Mouse (Mus musculus) limb, embryonic 15.5 days (tissue): ENCODE data around the gene Sco1. TPM values are rescaled to one million over a fixed set of nuclear protein-coding genes. Genes with fewer than 3 reads are reported as not detected.
A peak's percentile ranks its signal among the peaks of the same experiment; 100 is the strongest.
"Not testable (repeated sequence)": the region's sequence is repeated elsewhere in the genome, so short reads cannot be mapped to it uniquely, and the experiment has no call there.

Experiments used
- ATAC-seq: fragments of 200-750 bp; cut with Nextera tagmentation; 2 replicates; pipeline ENCODE4 v1.8.0; 2017; ENCODE audit warnings: low read depth, moderate TSS enrichment; ENCODE audit not compliant: insufficient number of reproducible peaks, low FRiP score, low TSS enrichment
- H3K27ac ChIP-seq: fragments of 300-500 bp; sonication (generic); 2 replicates; pipeline ENCODE4 v1.5.1; 2015; ENCODE audit warnings: moderate library complexity, mild to moderate bottlenecking, inconsistent platforms
- H3K27me3 ChIP-seq: fragments of 300-500 bp; sonication (generic); 2 replicates; pipeline ENCODE4 v1.6.1; 2015; ENCODE audit warnings: inconsistent platforms
- H3K36me3 ChIP-seq: fragments of 300-500 bp; sonication (generic); 2 replicates; pipeline ENCODE4 v1.6.1; 2015; ENCODE audit warnings: inconsistent platforms
- H3K4me1 ChIP-seq: fragments of 300-500 bp; sonication (generic); 2 replicates; pipeline ENCODE4 v1.6.1; 2015; ENCODE audit warnings: inconsistent platforms
- H3K4me2 ChIP-seq: fragments of 300-500 bp; sonication (generic); 2 replicates; pipeline ENCODE4 v1.6.1; 2015; ENCODE audit warnings: mild to moderate bottlenecking, inconsistent platforms
- H3K4me3 ChIP-seq: fragments of 300-500 bp; sonication (generic); 2 replicates; pipeline ENCODE4 v1.5.1; 2015; ENCODE audit warnings: mild to moderate bottlenecking, inconsistent platforms
- H3K9ac ChIP-seq: fragments of 300-500 bp; sonication (generic); 2 replicates; pipeline ENCODE4 v1.6.1; 2015; ENCODE audit warnings: inconsistent platforms
- H3K9me3 ChIP-seq: fragments of 300-500 bp; sonication (generic); 2 replicates; pipeline ENCODE4 v1.6.1; 2016; ENCODE audit warnings: inconsistent platforms
- WGBS: fragments of 180-500 bp; shearing (Covaris S2); methylation state at CpG from one replicate; pipeline ENCODE4 v1.1.7; 2015; 5-methylcytosine and 5-hydroxymethylcytosine counted together
- polyA plus RNA-seq: library from polyadenylated mRNA; unstranded; fragments of >200 nt; fragmentation: Nextera tagmentation; extraction: Ambion mirVana; gene quantifications from 2 replicates; pipeline ENCODE4 v1.2.1, GENCODE M21; 2015

Sco1 gene
- polyA plus RNA-seq, 1 experiment from 2014 or later, result 16.4 TPM

DNA sequence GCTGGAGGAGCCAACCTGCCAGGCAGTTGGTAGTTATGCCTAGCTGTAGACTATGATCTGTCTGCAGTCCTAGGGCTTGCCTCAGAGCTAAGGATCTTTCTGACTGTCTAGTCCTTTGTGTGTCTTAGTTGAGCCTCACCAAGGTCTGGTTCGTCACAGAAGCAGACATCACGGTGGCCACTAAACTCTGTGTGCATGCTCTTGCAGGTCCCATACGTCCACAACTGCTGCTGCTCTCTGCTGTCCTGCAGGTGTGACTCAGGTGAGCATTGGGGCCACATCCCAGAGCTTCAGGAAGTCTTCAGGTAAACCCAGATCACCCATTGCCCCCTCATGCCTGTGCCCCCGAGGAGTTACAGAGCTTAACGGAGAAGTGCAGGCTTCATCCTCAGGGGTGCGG, 26.4 kb downstream of the Sco1 start:
- 84% methylated on average over 6 of the region's 6 CpGs for WGBS

GRCm38 (mm10) chr11:67079740-67080139, 27.3 kb downstream of the Sco1 start:
- Histone ChIP-seq H3K27ac (no peak overlapping the region), H3K36me3 (no peaks in the 10 kb centered on the region), H3K4me2 (no peak overlapping the region), H3K9me3 (no peaks in the 10 kb centered on the region), H3K27me3 (peaks cover 17% of the 10 kb centered on the region), H3K4me3 (0 out of 2 replicates have a peak overlapping the region, but pooled peaks have one; percentile 1), H3K9ac (no peak overlapping the region), H3K4me1 (no peaks in the 10 kb centered on the region)
- 74% methylated on average over 11 of the region's 11 CpGs for whole genome bisulfite sequencing
- no peak for ATAC-seq

More for the DNA sequence above, 26.4 kb downstream of the Sco1 start:
- no peaks in the 10 kb centered on the region for H3K4me1 ChIP-seq
- H3K4me2 ChIP-seq, result no peak overlapping the region
- no peaks in the 10 kb centered on the region for H3K36me3 ChIP-seq
- no peak for ATAC-seq
- no peak overlapping the region for H3K27ac ChIP-seq
- H3K27me3 ChIP-seq, result peaks cover 8% of the 10 kb centered on the region
- no peak overlapping the region for H3K9ac ChIP-seq
- H3K9me3 ChIP-seq, result no peaks in the 10 kb centered on the region
- H3K4me3 ChIP-seq, result 0 out of 2 replicates have a peak overlapping the region, but pooled peaks have one; percentile 3

GRCm38 (mm10) chr11:67080168-67080567, 27.7 kb downstream of the Sco1 start:
- H3K9ac ChIP-seq, result no peak overlapping the region
- H3K9me3 ChIP-seq, result no peaks in the 10 kb centered on the region
- H3K36me3 ChIP-seq, result no peaks in the 10 kb centered on the region
- H3K4me3 ChIP-seq, result 0 out of 2 replicates have a peak overlapping the region, but pooled peaks have one; percentile 1
- peaks cover 20% of the 10 kb centered on the region for H3K27me3 ChIP-seq
- H3K4me1 ChIP-seq, result no peaks in the 10 kb centered on the region
- no peak overlapping the region for H3K27ac ChIP-seq
- ATAC-seq, result no peak
- 12% methylated on average over 3 of the region's 3 CpGs for WGBS
- H3K4me2 ChIP-seq, result no peak overlapping the region

GRCm38 (mm10) chr11:67081125-67081649, 28.7 kb downstream of the Sco1 start:
- H3K27ac ChIP-seq, result no peak overlapping the region
- no peaks in the 10 kb centered on the region for H3K4me1 ChIP-seq
- no peak overlapping the region for H3K4me3 ChIP-seq
- no peak overlapping the region for H3K9ac ChIP-seq
- no peak for ATAC-seq
- H3K36me3 ChIP-seq, result no peaks in the 10 kb centered on the region
- no peaks in the 10 kb centered on the region for H3K9me3 ChIP-seq
- H3K27me3 ChIP-seq, result peaks cover 20% of the 10 kb centered on the region
- no peak overlapping the region for H3K4me2 ChIP-seq
- WGBS, result 6% methylated on average over 11 of the region's 11 CpGs

- no peaks in the 10 kb centered on the region for H3K36me3 ChIP-seq
- peaks cover 23% of the 10 kb centered on the region for H3K27me3 ChIP-seq
- H3K9me3 ChIP-seq, result no peaks in the 10 kb centered on the region
- H3K4me1 ChIP-seq, result no peaks in the 10 kb centered on the region
- 83% methylated on average over 7 of the region's 7 CpGs for WGBS
- no peak overlapping the region for H3K4me3 ChIP-seq
- no peak overlapping the region for H3K27ac ChIP-seq
- no peak overlapping the region for H3K9ac ChIP-seq
- ATAC-seq, result no peak
- H3K4me2 ChIP-seq, result no peak overlapping the region
These were observed 29.7 kb downstream of the Sco1 start for GRCm38 (mm10) chr11:67082188-67082587.

DNA sequence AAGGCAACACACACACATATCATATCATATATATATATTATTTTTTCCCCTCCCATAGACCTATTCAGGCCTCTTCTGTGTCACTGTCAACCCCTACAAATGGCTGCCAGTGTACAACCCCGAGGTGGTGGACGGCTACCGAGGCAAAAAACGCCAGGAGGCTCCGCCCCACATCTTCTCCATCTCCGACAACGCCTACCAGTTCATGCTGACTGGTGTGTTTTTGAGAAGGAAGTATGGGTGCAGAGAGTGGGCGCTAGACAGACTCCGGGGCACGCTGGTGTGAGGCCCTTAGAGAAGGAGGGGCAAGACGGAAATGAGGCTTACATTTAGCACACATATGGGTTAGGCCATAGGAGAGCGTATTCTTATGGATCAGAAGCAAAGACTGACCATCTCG, 30.3 kb downstream of the Sco1 start:
- Histone ChIP-seq H3K9ac (no peak overlapping the region), H3K4me3 (no peak overlapping the region), H3K4me2 (no peak overlapping the region), H3K9me3 (no peaks in the 10 kb centered on the region), H3K4me1 (no peaks in the 10 kb centered on the region), H3K27me3 (peaks cover 23% of the 10 kb centered on the region), H3K36me3 (no peaks in the 10 kb centered on the region), H3K27ac (no peak overlapping the region)
- 83% methylated on average over 13 of the region's 13 CpGs for WGBS
- ATAC-seq, result no peak

- no peaks in the 10 kb centered on the region for H3K36me3 ChIP-seq
- ATAC-seq, result no peak
- H3K4me3 ChIP-seq, result no peak overlapping the region
- 62% methylated on average over 6 of the region's 6 CpGs for WGBS
- no peaks in the 10 kb centered on the region for H3K4me1 ChIP-seq
- H3K27me3 ChIP-seq, result peaks cover 23% of the 10 kb centered on the region
- H3K4me2 ChIP-seq, result no peak overlapping the region
- H3K27ac ChIP-seq, result no peak overlapping the region
- no peak overlapping the region for H3K9ac ChIP-seq
- H3K9me3 ChIP-seq, result no peaks in the 10 kb centered on the region
These were observed 30.8 kb downstream of the Sco1 start for GRCm38 (mm10) chr11:67083239-67083638.

DNA sequence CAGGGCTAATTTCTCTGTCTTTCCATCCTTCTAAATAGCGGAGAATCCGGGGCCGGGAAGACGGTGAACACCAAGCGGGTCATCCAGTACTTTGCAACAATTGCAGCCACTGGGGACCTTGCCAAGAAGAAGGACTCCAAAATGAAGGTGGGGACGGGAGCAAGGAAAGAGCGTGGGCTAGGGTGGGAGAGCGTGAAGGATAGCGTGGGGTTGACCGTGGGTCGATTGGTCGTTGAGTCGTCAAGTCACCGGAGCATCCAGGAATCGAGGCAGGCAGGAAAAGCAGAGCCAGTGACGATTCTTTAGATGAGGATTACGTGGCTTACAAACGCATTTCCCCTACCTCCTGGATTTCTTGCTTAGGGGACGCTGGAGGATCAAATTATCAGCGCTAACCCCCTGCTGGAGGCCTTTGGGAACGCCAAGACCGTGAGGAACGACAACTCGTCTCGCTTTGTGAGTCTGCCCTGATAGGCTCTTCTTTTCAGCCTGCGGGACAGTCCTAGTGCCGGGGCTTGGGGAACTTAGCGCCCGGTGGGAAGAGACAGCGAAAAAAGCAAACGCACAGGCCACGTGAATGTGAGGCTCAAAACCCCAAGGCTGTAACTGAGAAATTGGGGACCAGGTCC, 31.4 kb downstream of the Sco1 start:
- 47% methylated on average over 32 of the region's 32 CpGs for WGBS
- peaks cover 23% of the 10 kb centered on the region for H3K27me3 ChIP-seq
- no peak overlapping the region for H3K9ac ChIP-seq
- H3K4me2 ChIP-seq, result no peak overlapping the region
- no peak for ATAC-seq
- no peaks in the 10 kb centered on the region for H3K4me1 ChIP-seq
- H3K4me3 ChIP-seq, result no peak overlapping the region
- H3K36me3 ChIP-seq, result no peaks in the 10 kb centered on the region
- no peaks in the 10 kb centered on the region for H3K9me3 ChIP-seq
- H3K27ac ChIP-seq, result no peak overlapping the region

DNA sequence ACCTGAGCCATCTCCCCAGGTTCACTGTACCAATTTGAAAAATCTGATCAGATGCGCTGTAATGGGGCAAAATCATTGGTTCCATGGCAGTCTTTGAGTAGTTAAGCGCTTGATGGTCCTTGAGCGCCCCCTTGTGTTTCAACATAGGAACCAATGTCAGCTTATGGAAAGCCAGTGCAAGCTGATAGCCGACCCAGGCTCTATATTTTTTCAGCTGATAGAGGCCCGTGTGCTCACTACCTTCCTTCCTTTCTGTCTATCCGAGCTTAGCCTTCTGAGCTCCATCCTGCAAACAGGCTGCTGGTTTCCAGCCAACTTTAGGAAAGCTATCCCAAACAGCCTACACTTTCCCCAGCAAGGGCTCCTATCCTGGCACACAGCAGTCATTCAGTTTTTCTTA, 33.0 kb downstream of the Sco1 start:
- no peak overlapping the region for H3K4me3 ChIP-seq
- peaks cover 23% of the 10 kb centered on the region for H3K27me3 ChIP-seq
- H3K36me3 ChIP-seq, result no peaks in the 10 kb centered on the region
- H3K9ac ChIP-seq, result no peak overlapping the region
- no peaks in the 10 kb centered on the region for H3K4me1 ChIP-seq
- no peak overlapping the region for H3K4me2 ChIP-seq
- ATAC-seq, result no peak
- no peaks in the 10 kb centered on the region for H3K9me3 ChIP-seq
- H3K27ac ChIP-seq, result no peak overlapping the region
- WGBS, result 5% methylated on average over 6 of the region's 6 CpGs

DNA sequence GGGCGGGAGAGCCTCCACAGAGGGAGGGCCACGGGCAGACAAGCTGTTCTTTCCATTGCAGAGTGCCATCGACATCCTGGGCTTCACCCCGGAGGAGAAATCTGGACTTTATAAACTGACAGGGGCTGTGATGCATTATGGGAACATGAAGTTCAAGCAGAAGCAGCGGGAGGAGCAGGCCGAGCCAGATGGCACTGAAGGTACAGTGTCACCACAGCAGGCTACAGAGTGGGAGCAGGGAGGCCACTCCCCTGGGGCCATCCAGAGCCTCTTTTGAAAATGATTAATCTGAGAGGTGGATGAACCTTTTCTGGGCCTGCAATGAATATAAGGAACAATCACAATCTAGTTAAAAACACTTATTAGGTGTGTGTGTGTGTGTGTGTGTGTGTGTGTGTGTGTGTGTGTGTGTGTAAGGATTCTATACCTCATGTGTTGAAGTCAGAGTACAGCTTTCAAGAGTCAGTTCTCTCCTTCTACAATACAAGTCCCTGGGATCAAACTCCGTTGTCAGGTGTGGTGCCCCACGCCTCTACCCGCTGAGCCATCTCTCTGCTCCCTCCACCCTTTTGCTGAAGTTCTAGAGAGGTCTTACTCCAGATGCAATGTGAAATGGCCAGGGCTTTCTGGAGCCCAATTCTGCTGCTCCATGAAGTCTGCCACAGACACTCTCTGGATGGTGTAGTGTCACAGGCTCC, 34.1 kb downstream of the Sco1 start:
- Histone ChIP-seq H3K9ac (no peak overlapping the region), H3K27me3 (peaks cover 23% of the 10 kb centered on the region), H3K4me1 (no peaks in the 10 kb centered on the region), H3K4me3 (no peak overlapping the region), H3K27ac (no peak overlapping the region), H3K9me3 (no peaks in the 10 kb centered on the region), H3K4me2 (no peak overlapping the region), H3K36me3 (no peaks in the 10 kb centered on the region)
- 39% methylated on average over 9 of the region's 9 CpGs for WGBS
- no peak for ATAC-seq

- no peak overlapping the region for H3K27ac ChIP-seq
- no peak overlapping the region for H3K9ac ChIP-seq
- H3K36me3 ChIP-seq, result no peaks in the 10 kb centered on the region
- H3K4me3 ChIP-seq, result no peak overlapping the region
- WGBS, result 85% methylated on average over 12 of the region's 12 CpGs
- ATAC-seq, result no peak
- H3K4me2 ChIP-seq, result no peak overlapping the region
- no peaks in the 10 kb centered on the region for H3K4me1 ChIP-seq
- H3K9me3 ChIP-seq, result no peaks in the 10 kb centered on the region
- H3K27me3 ChIP-seq, result peaks cover 23% of the 10 kb centered on the region
These were observed 34.8 kb downstream of the Sco1 start for GRCm38 (mm10) chr11:67087225-67087624.

- not testable (repeated sequence) for H3K27me3 ChIP-seq, H3K4me3 ChIP-seq, H3K9ac ChIP-seq, H3K4me1 ChIP-seq, H3K4me2 ChIP-seq, H3K36me3 ChIP-seq, ATAC-seq, H3K27ac ChIP-seq, H3K9me3 ChIP-seq
- WGBS, result 87% methylated on average over 12 of the region's 12 CpGs
These were observed 39.9 kb downstream of the Sco1 start for GRCm38 (mm10) chr11:67092354-67092753.
